In the genomic region with DNA sequence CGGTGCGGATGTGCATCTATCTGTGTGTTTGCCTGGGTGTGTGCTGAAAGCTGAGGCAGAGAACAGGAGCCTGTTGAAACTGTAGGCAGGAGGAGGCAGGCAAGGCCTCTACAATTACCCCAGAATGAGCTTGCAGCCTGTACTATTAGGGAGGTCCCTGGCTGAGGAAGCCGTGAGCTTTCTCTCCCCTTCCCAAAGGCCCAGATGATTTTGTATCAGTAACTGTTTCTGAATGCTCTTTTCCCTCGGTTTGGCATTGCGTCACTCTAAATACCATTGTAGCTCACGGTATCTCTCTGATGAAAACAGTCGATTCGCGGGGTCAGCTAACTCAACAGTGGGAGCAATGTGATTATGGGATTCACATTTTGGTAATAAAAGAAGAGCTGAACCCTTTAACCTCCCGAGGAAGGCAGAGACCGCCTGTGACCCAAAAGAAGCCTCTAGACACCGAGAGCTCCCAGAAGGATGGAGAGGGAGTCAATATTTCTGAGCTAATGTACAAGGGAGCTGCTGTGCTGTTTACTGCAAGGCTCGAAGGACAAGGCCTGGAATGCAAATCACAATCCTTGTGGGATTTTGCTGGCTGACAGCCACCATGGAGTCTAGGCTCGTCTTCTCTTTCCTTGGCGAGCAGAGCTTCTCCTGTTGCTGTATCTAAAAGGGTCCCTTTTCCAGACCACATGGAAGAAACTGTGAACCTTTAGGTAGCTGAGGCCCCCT, we compare ENCODE assay signal across 9 mouse cellular contexts.
DNase-seq lines count a peak whose midpoint lies in the region; ATAC-seq lines count a peak whose summit lies in the region.
"Had no signal": no experiment of that assay in that cellular context is flagged by ENCODE, and none has a peak within 500 bp of the region (broad histone marks: within the 10 kb centered on the region; RNA-seq: fewer than 3 reads in every experiment).

No protein-coding gene starts in this region.

- peak overlapping the region; percentile 9 for H3K27ac ChIP-seq in hindbrain, embryonic 15.5 days (replicated peaks)
- H3K27ac ChIP-seq in hindbrain, embryonic 12.5 days: no peak overlapping the region
- 0 out of 2 replicates have a peak overlapping the region, but pooled peaks have one; percentile 62 for H3K27ac ChIP-seq in kidney, embryonic 14.5 days (ENCODE audit: low read depth, low read length)

- 58% methylated on average over 15 of the region's 15 CpGs for WGBS in hindbrain, embryonic 15.5 days
- 71% methylated on average over 15 of the region's 15 CpGs for WGBS in hindbrain, embryonic 12.5 days
- WGBS in kidney, embryonic 14.5 days: 68% methylated on average over 15 of the region's 15 CpGs

- DNase-seq in Muller cell, postnatal 12 days (ENCODE audit: inconsistent ontology term): peak; percentile 58
- peak; percentile 61 for DNase-seq in gastrocnemius, adult 18-20 months (ENCODE audit: low spot score)
- no peak for DNase-seq in frontal cortex, postnatal 36 days (ENCODE audit: low spot score in 2 of 2)
- no peak for DNase-seq in T-cell, adult 2 months (ENCODE audit: low spot score)
- no peak for DNase-seq in layer of hippocampus, adult 11-12 months (ENCODE audit: low spot score)

- H3K9ac ChIP-seq in hindbrain, embryonic 15.5 days: no peak overlapping the region
- H3K9ac ChIP-seq in hindbrain, embryonic 12.5 days: no peak overlapping the region
- no peak overlapping the region for H3K9ac ChIP-seq in kidney, embryonic 14.5 days (ENCODE audit: low read depth, low read length)

- no peak for ATAC-seq in hindbrain, embryonic 15.5 days (ENCODE audit: low FRiP score, low read depth)
- no peak for ATAC-seq in hindbrain, embryonic 12.5 days (ENCODE audit: low FRiP score)
- no peak for ATAC-seq in kidney, embryonic 14.5 days (ENCODE audit: low FRiP score, low TSS enrichment)

- no peaks in the 10 kb centered on the region for H3K36me3 ChIP-seq in hindbrain, embryonic 15.5 days
- H3K36me3 ChIP-seq in hindbrain, embryonic 12.5 days: no peaks in the 10 kb centered on the region
- H3K36me3 ChIP-seq in kidney, embryonic 14.5 days (ENCODE audit: control insufficient read depth, insufficient read depth, low read length): no peaks in the 10 kb centered on the region
- H3K36me3 ChIP-seq: G1E had no signal

- no peaks in the 10 kb centered on the region for H3K9me3 ChIP-seq in hindbrain, embryonic 15.5 days
- no peaks in the 10 kb centered on the region for H3K9me3 ChIP-seq in hindbrain, embryonic 12.5 days (replicated peaks)
- H3K9me3 ChIP-seq in kidney, embryonic 14.5 days (ENCODE audit: control insufficient read depth, low read length): no peaks in the 10 kb centered on the region
- H3K9me3 ChIP-seq: G1E had no signal

- H3K4me1 ChIP-seq in hindbrain, embryonic 15.5 days (replicated peaks): peaks cover 14% of the 10 kb centered on the region
- peaks cover 15% of the 10 kb centered on the region for H3K4me1 ChIP-seq in hindbrain, embryonic 12.5 days
- H3K4me1 ChIP-seq in kidney, embryonic 14.5 days (ENCODE audit: control insufficient read depth, insufficient read depth, low read length): peaks cover 16% of the 10 kb centered on the region; the same call in 1 of the 2 replicates

- no peak overlapping the region for H3K4me3 ChIP-seq in hindbrain, embryonic 15.5 days
- no peak overlapping the region for H3K4me3 ChIP-seq in hindbrain, embryonic 12.5 days
- H3K4me3 ChIP-seq in kidney, embryonic 14.5 days (ENCODE audit: low read length): no peak overlapping the region

- no peaks in the 10 kb centered on the region for H3K27me3 ChIP-seq in hindbrain, embryonic 15.5 days
- H3K27me3 ChIP-seq in hindbrain, embryonic 12.5 days: no peaks in the 10 kb centered on the region
- H3K27me3 ChIP-seq in kidney, embryonic 14.5 days (ENCODE audit: control insufficient read depth, insufficient read depth, low read length): no peaks in the 10 kb centered on the region

- no peak overlapping the region for H3K4me2 ChIP-seq in hindbrain, embryonic 15.5 days
- H3K4me2 ChIP-seq in hindbrain, embryonic 12.5 days (replicated peaks): no peak overlapping the region
- no peak overlapping the region for H3K4me2 ChIP-seq in kidney, embryonic 14.5 days (replicated peaks; ENCODE audit: low read depth, low read length)

Comparison
In these comparisons a context has a peak if more than half of its experiments do, and no peak if none do; other contexts are left out.
1. DNase-seq: peak in Muller cell, postnatal 12 days (single experiment) and gastrocnemius, adult 18-20 months (single experiment); none in frontal cortex, postnatal 36 days (0 of 2), T-cell, adult 2 months (single experiment) and layer of hippocampus, adult 11-12 months (single experiment).